In genomic region chr11:37235914-37236600, GRCm38 (mm10) we compare ENCODE assay signal across 8 mouse cellular contexts. TPM values are rescaled to one million over a fixed set of nuclear protein-coding genes. Genes with fewer than 3 reads are reported as not detected.
A peak's percentile ranks its signal among the peaks of the same experiment; 100 is the strongest.
DNase-seq lines count a peak whose midpoint lies in the region; ATAC-seq and TF ChIP-seq lines count a peak whose summit lies in the region.

Tenm2 (minus strand) TSS chr11:37235964.

- 0% methylated on average over 47 of the region's 59 CpGs for WGBS in forebrain, embryonic 13.5 days
- WGBS in hindbrain, postnatal 0 days: under 1% methylated on average over 54 of the region's 59 CpGs
- under 1% methylated on average over 53 of the region's 59 CpGs for WGBS in limb, embryonic 14.5 days
- 2% methylated on average over 59 of the region's 59 CpGs for WGBS in neural tube, embryonic 15.5 days

- H3K9ac ChIP-seq in forebrain, embryonic 13.5 days: peak within 1 kb of the TSS; percentile 77
- peak within 1 kb of the TSS; percentile 78 for H3K9ac ChIP-seq in hindbrain, postnatal 0 days (replicated peaks; ENCODE audit: low read length)
- H3K9ac ChIP-seq in limb, embryonic 14.5 days (ENCODE audit: low read depth, low read length, severe bottlenecking): peak within 1 kb of the TSS; percentile 78
- peak within 1 kb of the TSS; percentile 83 for H3K9ac ChIP-seq in neural tube, embryonic 15.5 days (replicated peaks)

- H3K9me3 ChIP-seq in erythroblast, embryonic 14.5 days (ENCODE audit: control insufficient read depth, low read length): no peaks in the 10 kb centered on the region
- no peaks in the 10 kb centered on the region for H3K9me3 ChIP-seq in forebrain, embryonic 13.5 days (replicated peaks)
- H3K9me3 ChIP-seq in hindbrain, postnatal 0 days (ENCODE audit: low read length): no peaks in the 10 kb centered on the region
- H3K9me3 ChIP-seq in limb, embryonic 14.5 days (ENCODE audit: control insufficient read depth, low read length): no peaks in the 10 kb centered on the region
- no peaks in the 10 kb centered on the region for H3K9me3 ChIP-seq in neural tube, embryonic 15.5 days (replicated peaks)

- DNase-seq in hindbrain, postnatal 0 days (ENCODE audit: low spot score): peak; percentile 91
- peak; percentile 64 for DNase-seq in limb, embryonic 14.5 days (ENCODE audit: low spot score)
- no peak for DNase-seq in thymus, postnatal 25 days

- TF ChIP-seq CTCF in hindbrain, postnatal 0 days (IDR thresholded peaks at IDR 0.05; ENCODE audit: low read depth): 0 out of 2 replicates have a peak, but pooled peaks have one; percentile 7

- no peaks in the 10 kb centered on the region for H3K36me3 ChIP-seq in erythroblast, embryonic 14.5 days (ENCODE audit: control insufficient read depth)
- no peaks in the 10 kb centered on the region for H3K36me3 ChIP-seq in forebrain, embryonic 13.5 days (ENCODE audit: poor library complexity, severe bottlenecking)
- H3K36me3 ChIP-seq in hindbrain, postnatal 0 days (ENCODE audit: insufficient read depth, low read length): no peaks in the 10 kb centered on the region
- H3K36me3 ChIP-seq in limb, embryonic 14.5 days (ENCODE audit: control insufficient read depth, insufficient read depth, low read length): no peaks in the 10 kb centered on the region
- no peaks in the 10 kb centered on the region for H3K36me3 ChIP-seq in neural tube, embryonic 15.5 days

- no peaks in the 10 kb centered on the region for H3K4me1 ChIP-seq in erythroblast, embryonic 14.5 days (ENCODE audit: control insufficient read depth)
- H3K4me1 ChIP-seq in brown adipose tissue, adult 24 weeks (ENCODE audit: control insufficient read depth, insufficient read depth, insufficient read length, low read length): no peaks in the 10 kb centered on the region
- peaks cover 16% of the 10 kb centered on the region for H3K4me1 ChIP-seq in forebrain, embryonic 13.5 days
- H3K4me1 ChIP-seq in hindbrain, postnatal 0 days (ENCODE audit: insufficient read depth, low read length): no peaks in the 10 kb centered on the region
- 0 out of 2 replicates have a peak, but pooled peaks cover 3% of the 10 kb centered on the region for H3K4me1 ChIP-seq in limb, embryonic 14.5 days (ENCODE audit: control insufficient read depth, insufficient read depth, low read length)
- peaks cover 14% of the 10 kb centered on the region for H3K4me1 ChIP-seq in neural tube, embryonic 15.5 days

- peaks cover 32% of the 10 kb centered on the region for H3K27me3 ChIP-seq in erythroblast, embryonic 14.5 days (ENCODE audit: control insufficient read depth)
- H3K27me3 ChIP-seq in forebrain, embryonic 13.5 days: peaks cover 11% of the 10 kb centered on the region; the same call in 1 of the 2 replicates
- H3K27me3 ChIP-seq in hindbrain, postnatal 0 days (ENCODE audit: insufficient read depth, low read length): no peaks in the 10 kb centered on the region
- 0 out of 2 replicates have a peak, but pooled peaks cover 4% of the 10 kb centered on the region for H3K27me3 ChIP-seq in limb, embryonic 14.5 days (ENCODE audit: control insufficient read depth, insufficient read depth, low read length)
- H3K27me3 ChIP-seq in neural tube, embryonic 15.5 days (replicated peaks): no peaks in the 10 kb centered on the region

- ATAC-seq in erythroblast, adult 5-6 weeks (replicated peaks; ENCODE audit: low FRiP score, poor library complexity, severe bottlenecking): no peak
- ATAC-seq in forebrain, embryonic 13.5 days: peak; percentile 95
- ATAC-seq in hindbrain, postnatal 0 days: peak; percentile 96
- peak; percentile 90 for ATAC-seq in limb, embryonic 14.5 days (ENCODE audit: low FRiP score, low read depth)
- ATAC-seq in neural tube, embryonic 15.5 days (ENCODE audit: low FRiP score): peak; percentile 96

- H3K4me2 ChIP-seq in forebrain, embryonic 13.5 days: peak within 1 kb of the TSS; percentile 71
- peak within 1 kb of the TSS; percentile 95 for H3K4me2 ChIP-seq in hindbrain, postnatal 0 days (ENCODE audit: low read depth, low read length)
- H3K4me2 ChIP-seq in limb, embryonic 14.5 days (replicated peaks; ENCODE audit: low read depth, low read length, severe bottlenecking): peak within 1 kb of the TSS; percentile 78
- peak within 1 kb of the TSS; percentile 82 for H3K4me2 ChIP-seq in neural tube, embryonic 15.5 days

- peak within 1 kb of the TSS; percentile 37 for H3K4me3 ChIP-seq in erythroblast, embryonic 14.5 days (replicated peaks)
- H3K4me3 ChIP-seq in brown adipose tissue, adult 24 weeks (ENCODE audit: insufficient read depth, low read depth, low read length): peak within 1 kb of the TSS; percentile 35; the same call in 1 of the 2 replicates
- H3K4me3 ChIP-seq in forebrain, embryonic 13.5 days: peak within 1 kb of the TSS; percentile 70
- H3K4me3 ChIP-seq in hindbrain, postnatal 0 days (ENCODE audit: low read length): peak within 1 kb of the TSS; percentile 69
- H3K4me3 ChIP-seq in limb, embryonic 14.5 days (replicated peaks; ENCODE audit: low read length): peak within 1 kb of the TSS; percentile 69
- H3K4me3 ChIP-seq in neural tube, embryonic 15.5 days (replicated peaks): peak within 1 kb of the TSS; percentile 59

- no peak for TF ChIP-seq POLR2A in limb, embryonic 14.5 days (IDR thresholded peaks at IDR 0.05; ENCODE audit: borderline replicate concordance, extremely low read depth, insufficient read depth, insufficient read length)

- H3K27ac ChIP-seq in brown adipose tissue, adult 24 weeks (replicated peaks; ENCODE audit: low read depth, low read length): no peak within 1 kb of the TSS
- H3K27ac ChIP-seq in forebrain, embryonic 13.5 days: peak within 1 kb of the TSS; percentile 93
- peak within 1 kb of the TSS; percentile 95 for H3K27ac ChIP-seq in hindbrain, postnatal 0 days
- peak within 1 kb of the TSS; percentile 82 for H3K27ac ChIP-seq in limb, embryonic 14.5 days (replicated peaks; ENCODE audit: low read depth, low read length)
- peak within 1 kb of the TSS; percentile 94 for H3K27ac ChIP-seq in neural tube, embryonic 15.5 days (replicated peaks)

RNA-seq across cellular contexts. Expression of gene Tenm2, which starts in this region (rescaled TPM):
- polyA plus RNA-seq in erythroblast, embryonic 14.5 days (2012): under 0.01 and 0.01 TPM in 2 replicates
- not detected in 2 replicates for total RNA-seq in erythroblast, adult 5-6 weeks (2015; ENCODE audit: low replicate concordance)
- total RNA-seq in erythroblast, adult 5-6 weeks (2017; ENCODE audit: low replicate concordance): not detected in 2 replicates
- polyA plus RNA-seq in brown adipose tissue, adult 24 weeks (2012; ENCODE audit: insufficient read depth, insufficient read length, missing spikeins): not detected in 2 replicates
- polyA plus RNA-seq in forebrain, embryonic 13.5 days (2015; fragmentation: Nextera tagmentation; extraction: Ambion mirVana): 16.3 and 18.2 TPM in 2 replicates
- 78.0 and 81.8 TPM in 2 replicates for total RNA-seq in hindbrain, postnatal 0 days (2014; rRNA removed)
- 30.1 and 31.3 TPM in 2 replicates for polyA plus RNA-seq in hindbrain, postnatal 0 days (2015; fragmentation: Nextera tagmentation; extraction: Ambion mirVana)
- 3.7 and 4.5 TPM in 2 replicates for polyA plus RNA-seq in limb, embryonic 14.5 days (2012; rRNA removed)
- 5.6 and 8.4 TPM in 2 replicates for polyA plus RNA-seq in limb, embryonic 14.5 days (2014; fragmentation: Nextera tagmentation; extraction: Ambion mirVana)
- polyA plus RNA-seq in neural tube, embryonic 15.5 days (2015; fragmentation: Nextera tagmentation; extraction: Ambion mirVana): 25.5 and 34.7 TPM in 2 replicates

Comparison
In these comparisons a context has a peak if more than half of its experiments do, and no peak if none do; other contexts are left out.
1. RNA of gene Tenm2 (total RNA-seq): 78.0 to 81.8 TPM in hindbrain, postnatal 0 days; not detected in erythroblast, adult 5-6 weeks; every median in the first group is over 10 times any median in the second.
2. Peak in every context shown above with its lines, with median percentiles within 50 percentile points of each other: H3K4me3 ChIP-seq, H3K4me2 ChIP-seq and H3K9ac ChIP-seq.